Mouse (Mus musculus) brain, embryonic 14.5 days (tissue): ENCODE results near the gene Robo3. TPM values are rescaled to one million over a fixed set of nuclear protein-coding genes. Genes with fewer than 3 reads are reported as not detected.
A peak's percentile ranks its signal among the peaks of the same experiment; 100 is the strongest.

Experiments
- DNase-seq: peaks from one replicate; pipeline ENCODE4 v3.0.0-alpha.2; 2011; ENCODE audit warnings: low read depth
- CTCF ChIP-seq: fragments of 200-500 bp; IDR thresholded peaks from 2 replicates; pipeline ENCODE4 v1.5.1; 2012; ENCODE audit warnings: inconsistent platforms, mild to moderate bottlenecking, moderate library complexity, borderline replicate concordance; ENCODE audit not compliant: insufficient read depth, insufficient read length; ENCODE audit errors: extremely low read depth
- POLR2A ChIP-seq: fragments of 200-500 bp; IDR thresholded peaks from 2 replicates; pipeline ENCODE4 v1.6.1; 2012; ENCODE audit warnings: mild to moderate bottlenecking, inconsistent platforms, borderline replicate concordance; ENCODE audit not compliant: poor library complexity, insufficient read depth, insufficient read length, severe bottlenecking; ENCODE audit errors: extremely low read depth
- polyA plus RNA-seq: library from polyadenylated mRNA; depleted of rRNA; stranded (reverse); fragments of >200 nt; gene quantifications from 2 replicates; pipeline ENCODE4 v1.2.3, GENCODE M21; 2012; rRNA removed

Gene Robo3
- polyA plus RNA-seq, 1 experiment = 41.6 TPM

- DNase-seq = no peak
- TF ChIP-seq CTCF = no peak
- no peak for TF ChIP-seq POLR2A
Observed at GRCm38 (mm10) chr9:37392071-37392470, 41.0 kb downstream of the Robo3 start.

- DNase-seq = no peak
- TF ChIP-seq POLR2A (no peak), CTCF (no peak)
Observed at GRCm38 (mm10) chr9:37390891-37391290, 42.2 kb downstream of the Robo3 start.

- peak; percentile 45; the same call in 1 of the 2 replicates for TF ChIP-seq CTCF
- 0 out of 2 replicates have a peak, but pooled peaks have one; percentile 25 for TF ChIP-seq POLR2A
- DNase-seq = peak; percentile 74
Observed at GRCm38 (mm10) chr9:37384284-37385182, 48.5 kb downstream of the Robo3 start.

GRCm38 (mm10) chr9:37383161-37383560 lies 49.9 kb downstream of the Robo3 start:
- TF ChIP-seq CTCF = no peak
- DNase-seq = no peak

- TF ChIP-seq CTCF (no peak), POLR2A (no peak)
- peak; percentile 5 for DNase-seq
Observed at GRCm38 (mm10) chr9:37375718-37376117, 57.3 kb downstream of the Robo3 start.

GRCm38 (mm10) chr9:37371232-37371801 lies 61.7 kb downstream of the Robo3 start:
- TF ChIP-seq POLR2A (no peak), CTCF (no peak)
- no peak for DNase-seq

GRCm38 (mm10) chr9:37368860-37369259 lies 64.2 kb downstream of the Robo3 start:
- DNase-seq = no peak
- TF ChIP-seq POLR2A (no peak), CTCF (no peak)

GRCm38 (mm10) chr9:37368081-37368830 lies 64.8 kb downstream of the Robo3 start:
- DNase-seq = no peak
- no peak for TF ChIP-seq POLR2A
- no peak for TF ChIP-seq CTCF

GRCm38 (mm10) chr9:37367301-37368080 lies 65.6 kb downstream of the Robo3 start, which contains the start of gene Hepacam:
Hepacam (plus strand) TSS chr9:37367351.
- DNase-seq = peak; percentile 57
- no peak for TF ChIP-seq CTCF
- no peak for TF ChIP-seq POLR2A

- no peak for DNase-seq
- TF ChIP-seq POLR2A (no peak), CTCF (no peak)
Observed at GRCm38 (mm10) chr9:37365706-37366105, 67.3 kb downstream of the Robo3 start.

Other genes with a start within 250 kb of the Robo3 start
- gene Tmem218, start 225.0 kb downstream of the Robo3 start, polyA plus RNA-seq = 4.7 and 4.8 TPM in 2 replicates
- gene Slc37a2, start 177.5 kb downstream of the Robo3 start, polyA plus RNA-seq = 1.5 and 1.6 TPM in 2 replicates
- gene Ccdc15, start 84.8 kb downstream of the Robo3 start, polyA plus RNA-seq = 3.2 and 3.3 TPM in 2 replicates
- gene Hepacam, start 65.9 kb downstream of the Robo3 start, polyA plus RNA-seq = 5.0 and 10.8 TPM in 2 replicates
- gene Robo4, start 31.3 kb downstream of the Robo3 start, polyA plus RNA-seq = 4.8 and 7.2 TPM in 2 replicates
- gene Msantd2, start 56.1 kb upstream of the Robo3 start, polyA plus RNA-seq = 65.0 and 72.6 TPM in 2 replicates
- gene Esam, start 94.8 kb upstream of the Robo3 start, polyA plus RNA-seq = 32.6 and 34.7 TPM in 2 replicates
- gene Vsig2, start 106.0 kb upstream of the Robo3 start, polyA plus RNA-seq = 2.9 and 4.3 TPM in 2 replicates
- 9.2 and 12.3 TPM in 2 replicates for gene Nrgn, start 119.7 kb upstream of the Robo3 start, polyA plus RNA-seq
- 5.7 and 7.8 TPM in 2 replicates for gene Siae, start 122.5 kb upstream of the Robo3 start, polyA plus RNA-seq
- 4.4 and 4.8 TPM in 2 replicates for gene Spa17, start 180.5 kb upstream of the Robo3 start, polyA plus RNA-seq
- 49.7 and 52.0 TPM in 2 replicates for gene Tbrg1, start 224.1 kb upstream of the Robo3 start, polyA plus RNA-seq
- 0.13 and 3.2 TPM in 2 replicates for gene Panx3, start 236.0 kb upstream of the Robo3 start, polyA plus RNA-seq